Mouse (Mus musculus) heart, postnatal 0 days (tissue): Measurements from ENCODE around the gene Atp1a3.
A peak's percentile ranks its signal among the peaks of the same experiment; 100 is the strongest.

Experiments
- CTCF ChIP-seq: IDR thresholded peaks from 2 replicates; pipeline ENCODE4 v1.5.1; 2016; ENCODE audit warnings: antibody characterized with exemption, control low read depth, low read depth
- EP300 ChIP-seq: IDR thresholded peaks from 2 replicates; pipeline ENCODE4 v1.6.1; 2016; ENCODE audit warnings: antibody characterized with exemption, low read depth

- TF ChIP-seq CTCF: peak; percentile 44
- no peak for TF ChIP-seq EP300
Observed at GRCm38 (mm10) chr7:25010090-25010913, 4.5 kb upstream of the Atp1a3 start.
